Mouse (Mus musculus) hindbrain, postnatal 0 days (tissue): ENCODE measurements around the gene Tbx3. TPM values are rescaled to one million over a fixed set of nuclear protein-coding genes. Genes with fewer than 3 reads are reported as not detected.

Source experiments
- ATAC-seq: fragments of 200-750 bp; cut with Nextera tagmentation; 2 replicates; pipeline ENCODE4 v1.8.0; 2017; ENCODE audit warnings: mild to moderate bottlenecking, moderate TSS enrichment, moderate library complexity
- DNase-seq: peaks from one replicate; pipeline ENCODE4 v3.0.0-alpha.2; 2015; ENCODE audit warnings: low spot score
- H3K27ac ChIP-seq: fragments of 300-500 bp; sonication (generic); 2 replicates; pipeline ENCODE4 v1.5.1; 2014; ENCODE audit warnings: mild to moderate bottlenecking
- H3K27me3 ChIP-seq: fragments of 300-500 bp; sonication (generic); 2 replicates; pipeline ENCODE4 v1.6.1; 2014; ENCODE audit warnings: low read length, mixed read lengths; ENCODE audit not compliant: insufficient read depth
- H3K36me3 ChIP-seq: fragments of 300-500 bp; sonication (generic); 2 replicates; pipeline ENCODE4 v1.6.1; 2014; ENCODE audit warnings: low read length, mixed read lengths; ENCODE audit not compliant: insufficient read depth
- H3K4me1 ChIP-seq: fragments of 300-500 bp; sonication (generic); 2 replicates; pipeline ENCODE4 v1.6.1; 2014; ENCODE audit warnings: antibody characterized with exemption, low read length, mixed read lengths; ENCODE audit not compliant: insufficient read depth
- H3K4me2 ChIP-seq: fragments of 300-500 bp; sonication (generic); 2 replicates; pipeline ENCODE4 v1.6.1; 2014; ENCODE audit warnings: low read depth, mild to moderate bottlenecking, low read length, moderate library complexity, mixed read lengths
- H3K4me3 ChIP-seq: fragments of 300-500 bp; sonication (generic); 2 replicates; pipeline ENCODE4 v1.5.1; 2014; ENCODE audit warnings: low read length
- H3K9ac ChIP-seq: fragments of 300-500 bp; sonication (generic); replicated peaks from 2 replicates; pipeline ENCODE4 v1.6.1; 2014; ENCODE audit warnings: mild to moderate bottlenecking, low read length, moderate library complexity, mixed read lengths
- H3K9me3 ChIP-seq: fragments of 300-500 bp; sonication (generic); 2 replicates; pipeline ENCODE4 v1.6.1; 2016; ENCODE audit warnings: low read length, mixed read lengths
- CTCF ChIP-seq: IDR thresholded peaks from 2 replicates; pipeline ENCODE4 v1.5.1; 2016; ENCODE audit warnings: antibody characterized with exemption, control low read depth, low read depth
- WGBS: fragments of 180-500 bp; shearing (Covaris S2); extraction: QIAGEN DNeasy Blood & Tissue Kit; methylation state at CpG from one replicate; pipeline ENCODE4 v1.1.7; 2014; 5-methylcytosine and 5-hydroxymethylcytosine counted together
- polyA plus RNA-seq: library from polyadenylated mRNA; unstranded; fragments of >200 nt; fragmentation: Nextera tagmentation; extraction: Ambion mirVana; gene quantifications from 2 replicates; pipeline ENCODE4 v1.2.1, GENCODE M21; 2015
- total RNA-seq: library from RNA; depleted of rRNA; stranded (reverse); fragments of >200 nt; gene quantifications from 2 replicates; pipeline ENCODE4 v1.2.3, GENCODE M21; 2014

Tbx3 gene
- total and polyA plus RNA-seq, 2 experiments from 2014 or later: 1.3 to 2.9 TPM

DNA sequence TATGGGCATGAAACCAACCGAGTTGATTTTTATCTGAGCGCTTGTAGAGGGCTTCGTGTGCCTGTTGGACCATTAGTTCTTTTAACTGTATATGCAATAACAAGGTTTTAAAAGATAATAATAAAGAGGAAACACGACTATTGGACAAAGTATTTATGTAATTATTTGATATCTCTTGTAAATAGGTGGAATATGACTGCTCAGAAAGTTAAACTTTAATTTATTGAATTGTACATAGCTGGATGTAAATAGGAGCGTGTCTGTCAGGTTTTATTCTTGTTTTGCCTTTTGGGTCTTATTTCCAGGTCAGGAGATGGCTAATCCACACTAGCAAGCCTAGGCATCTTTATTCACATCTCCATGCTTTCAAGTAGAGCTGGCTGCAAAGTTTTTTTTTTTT lies 13.4 kb downstream of the Tbx3 start:
- peaks cover 91% of the 10 kb centered on the region for H3K27me3 ChIP-seq
- no peak for TF ChIP-seq CTCF
- WGBS: 8% methylated on average over 5 of the region's 5 CpGs
- H3K4me3 ChIP-seq: no peak overlapping the region
- no peaks in the 10 kb centered on the region for H3K36me3 ChIP-seq
- H3K4me2 ChIP-seq: no peak overlapping the region
- no peaks in the 10 kb centered on the region; the same call in 1 of the 2 replicates for H3K4me1 ChIP-seq
- H3K9me3 ChIP-seq: no peaks in the 10 kb centered on the region
- DNase-seq (no peak), ATAC-seq (no peak)
- no peak overlapping the region for H3K9ac ChIP-seq
- no peak overlapping the region for H3K27ac ChIP-seq

DNA sequence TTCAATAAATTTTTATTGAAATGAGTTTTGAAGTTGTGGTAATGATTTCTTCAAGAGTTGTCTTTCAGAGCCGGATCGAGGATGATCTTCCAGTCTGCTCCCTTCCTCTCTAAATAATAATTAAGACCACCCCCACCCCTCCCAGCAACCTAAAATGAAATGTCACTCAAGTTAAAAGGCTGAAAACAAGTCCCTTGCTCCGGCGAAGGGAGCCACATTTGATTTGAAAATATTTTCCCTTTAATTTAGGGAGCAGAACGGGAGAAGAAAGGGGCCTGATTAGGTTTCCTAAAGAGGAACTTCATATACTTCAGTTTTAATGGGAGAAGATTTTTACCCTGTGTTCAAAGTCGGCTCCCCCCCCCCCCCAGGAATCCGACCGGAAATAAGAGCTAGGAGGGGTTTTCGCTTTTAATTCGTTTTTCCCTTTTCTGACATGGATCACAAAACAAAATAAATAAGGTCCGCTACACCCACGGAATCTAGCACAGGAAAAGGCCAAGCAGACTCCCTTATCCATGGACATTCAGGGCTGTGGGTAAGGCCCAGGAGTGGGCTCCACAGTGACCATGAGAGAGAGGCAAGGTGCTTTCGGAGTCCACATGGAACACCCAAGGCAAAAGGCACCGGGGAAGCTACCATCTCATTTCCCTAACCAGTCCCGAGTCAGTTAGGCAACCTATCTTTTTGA lies 14.4 kb downstream of the Tbx3 start:
- DNase-seq: no peak
- 4% methylated on average over 15 of the region's 15 CpGs for WGBS

GRCm38 (mm10) chr5:119685446-119686198 lies 15.2 kb downstream of the Tbx3 start:
- H3K4me2 ChIP-seq: peak overlapping the region; percentile 36
- H3K9ac ChIP-seq: no peak overlapping the region
- H3K27ac ChIP-seq: no peak overlapping the region
- no peaks in the 10 kb centered on the region for H3K9me3 ChIP-seq
- no peak for ATAC-seq
- no peak for DNase-seq
- no peak overlapping the region for H3K4me3 ChIP-seq
- no peaks in the 10 kb centered on the region for H3K4me1 ChIP-seq
- WGBS: 2% methylated on average over 22 of the region's 22 CpGs
- TF ChIP-seq CTCF: no peak
- no peaks in the 10 kb centered on the region for H3K36me3 ChIP-seq
- peaks cover 94% of the 10 kb centered on the region for H3K27me3 ChIP-seq

More for the DNA sequence above, 14.4 kb downstream of the Tbx3 start:
- no peak for ATAC-seq
- H3K4me2 ChIP-seq: no peak overlapping the region
- H3K36me3 ChIP-seq: no peaks in the 10 kb centered on the region
- H3K4me1 ChIP-seq: no peaks in the 10 kb centered on the region; the same call in 1 of the 2 replicates
- no peaks in the 10 kb centered on the region for H3K9me3 ChIP-seq
- no peak overlapping the region for H3K4me3 ChIP-seq
- no peak for TF ChIP-seq CTCF
- H3K9ac ChIP-seq: no peak overlapping the region
- no peak overlapping the region for H3K27ac ChIP-seq
- peaks cover 94% of the 10 kb centered on the region for H3K27me3 ChIP-seq

DNA sequence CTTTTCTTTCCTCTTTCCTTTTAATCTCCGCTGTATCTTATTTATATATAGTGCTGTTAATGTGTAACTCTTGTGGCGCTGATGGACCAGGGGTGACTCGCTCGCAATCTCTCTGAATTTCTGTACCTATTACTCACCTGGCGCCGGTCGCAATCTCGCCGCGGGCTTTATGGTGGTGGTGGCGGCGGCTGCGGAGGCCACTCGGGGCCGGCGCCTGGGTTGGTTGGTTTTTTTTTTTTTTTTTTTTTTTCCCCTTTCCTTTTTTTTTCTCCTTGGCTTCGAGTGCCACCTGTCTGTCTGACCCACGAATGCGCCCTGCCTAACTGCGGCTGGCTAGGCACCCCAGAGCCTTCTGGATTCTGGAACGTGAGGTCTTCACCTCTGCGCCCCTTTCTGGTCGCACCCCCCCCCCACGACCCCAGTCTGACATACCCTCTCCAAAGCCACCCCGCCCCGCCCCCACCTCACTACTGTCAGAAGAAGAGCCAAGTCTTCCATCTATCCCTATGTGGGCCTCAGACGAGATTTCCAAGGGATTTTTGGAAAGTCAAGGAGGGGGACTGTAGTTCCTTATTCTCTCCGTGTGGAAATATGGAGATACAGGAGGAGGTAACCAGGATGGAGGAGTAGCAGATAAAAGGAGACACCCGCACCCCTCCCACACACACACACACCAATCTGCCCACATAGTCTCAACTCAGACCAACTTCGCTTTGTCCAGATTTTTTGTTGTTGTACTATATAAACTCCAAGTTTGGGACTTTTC lies 15.9 kb downstream of the Tbx3 start:
- H3K9me3 ChIP-seq: no peaks in the 10 kb centered on the region
- TF ChIP-seq CTCF: peak; percentile 60

GRCm38 (mm10) chr5:119687005-119687855 lies 16.8 kb downstream of the Tbx3 start:
- TF ChIP-seq CTCF: no peak
- ATAC-seq: no peak
- no peaks in the 10 kb centered on the region for H3K9me3 ChIP-seq
- H3K4me1 ChIP-seq: no peaks in the 10 kb centered on the region
- DNase-seq: no peak
- H3K27me3 ChIP-seq: peaks cover 86% of the 10 kb centered on the region
- H3K4me3 ChIP-seq: no peak overlapping the region
- no peak overlapping the region for H3K9ac ChIP-seq
- no peak overlapping the region for H3K4me2 ChIP-seq
- H3K36me3 ChIP-seq: no peaks in the 10 kb centered on the region
- H3K27ac ChIP-seq: no peak overlapping the region
- 5% methylated on average over 35 of the region's 36 CpGs for WGBS

More for the DNA sequence above, 15.9 kb downstream of the Tbx3 start:
- Histone ChIP-seq H3K4me1 (no peaks in the 10 kb centered on the region), H3K27ac (no peak overlapping the region), H3K4me3 (no peak overlapping the region), H3K9ac (no peak overlapping the region), H3K36me3 (no peaks in the 10 kb centered on the region), H3K4me2 (peak overlapping the region; percentile 36), H3K27me3 (peaks cover 92% of the 10 kb centered on the region)
- WGBS: 2% methylated on average over 29 of the region's 30 CpGs
- ATAC-seq: no peak
- peak; percentile 52 for DNase-seq

DNA sequence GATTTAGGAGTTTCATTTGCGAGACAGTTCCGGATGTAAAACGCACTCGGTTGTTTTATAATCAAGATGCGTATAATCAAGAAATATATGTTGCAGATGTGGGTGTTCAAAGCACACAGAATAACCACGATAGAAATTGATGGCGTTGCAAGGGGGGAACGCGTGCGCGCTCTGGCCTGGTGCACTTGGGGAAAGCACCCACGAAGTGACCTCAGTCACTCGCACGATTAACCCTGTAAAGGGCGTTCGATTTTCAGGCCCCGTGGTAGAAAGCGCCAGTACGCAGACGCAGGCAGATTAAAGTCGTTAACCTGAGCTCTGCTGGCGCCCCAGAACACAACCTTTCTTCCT lies 17.4 kb downstream of the Tbx3 start:
- H3K9ac ChIP-seq: no peak overlapping the region
- no peak overlapping the region for H3K4me3 ChIP-seq
- H3K4me2 ChIP-seq: no peak overlapping the region
- H3K9me3 ChIP-seq: no peaks in the 10 kb centered on the region
- H3K27ac ChIP-seq: no peak overlapping the region
- ATAC-seq (no peak), DNase-seq (no peak)
- no peaks in the 10 kb centered on the region for H3K4me1 ChIP-seq
- H3K27me3 ChIP-seq: peaks cover 86% of the 10 kb centered on the region
- H3K36me3 ChIP-seq: no peaks in the 10 kb centered on the region
- no peak for TF ChIP-seq CTCF
- WGBS: 9% methylated on average over 22 of the region's 22 CpGs
